Mouse (Mus musculus) lung, adult 2 months (tissue): ENCODE data around the gene Gm3164. TPM values are rescaled to one million over a fixed set of nuclear protein-coding genes. Genes with fewer than 3 reads are reported as not detected.
"Not testable (repeated sequence)": the region's sequence is repeated elsewhere in the genome, so short reads cannot be mapped to it uniquely, and the experiment has no call there.

ENCODE experiments used
- DNase-seq: peaks from one replicate; pipeline ENCODE4 v3.0.0; 2022
- H3K4me1 ChIP-seq: fragments of 200-500 bp; 2 replicates; pipeline ENCODE4 v1.6.1; 2011; ENCODE audit warnings: low read length; ENCODE audit not compliant: control insufficient read depth, insufficient read depth
- H3K4me3 ChIP-seq: fragments of 200-500 bp; replicated peaks from 2 replicates; pipeline ENCODE3; 2011; ENCODE audit warnings: low read depth, mild to moderate bottlenecking, control low read depth, low read length; ENCODE audit errors: extremely low read depth
- WGBS: fragments of 180-500 bp; shearing (Covaris S2); methylation state at CpG from one replicate; pipeline ENCODE4 v1.1.7; 2018; 5-methylcytosine and 5-hydroxymethylcytosine counted together
- polyA plus RNA-seq: library from polyadenylated mRNA; depleted of rRNA; stranded (reverse); fragments of >200 nt; gene quantifications from 2 replicates; pipeline ENCODE4 v1.2.3, GENCODE M21; 2012; rRNA removed

Gm3164 gene
- polyA plus RNA-seq: 0.17 TPM in 1 of 2 replicates, not detected in the other

DNA sequence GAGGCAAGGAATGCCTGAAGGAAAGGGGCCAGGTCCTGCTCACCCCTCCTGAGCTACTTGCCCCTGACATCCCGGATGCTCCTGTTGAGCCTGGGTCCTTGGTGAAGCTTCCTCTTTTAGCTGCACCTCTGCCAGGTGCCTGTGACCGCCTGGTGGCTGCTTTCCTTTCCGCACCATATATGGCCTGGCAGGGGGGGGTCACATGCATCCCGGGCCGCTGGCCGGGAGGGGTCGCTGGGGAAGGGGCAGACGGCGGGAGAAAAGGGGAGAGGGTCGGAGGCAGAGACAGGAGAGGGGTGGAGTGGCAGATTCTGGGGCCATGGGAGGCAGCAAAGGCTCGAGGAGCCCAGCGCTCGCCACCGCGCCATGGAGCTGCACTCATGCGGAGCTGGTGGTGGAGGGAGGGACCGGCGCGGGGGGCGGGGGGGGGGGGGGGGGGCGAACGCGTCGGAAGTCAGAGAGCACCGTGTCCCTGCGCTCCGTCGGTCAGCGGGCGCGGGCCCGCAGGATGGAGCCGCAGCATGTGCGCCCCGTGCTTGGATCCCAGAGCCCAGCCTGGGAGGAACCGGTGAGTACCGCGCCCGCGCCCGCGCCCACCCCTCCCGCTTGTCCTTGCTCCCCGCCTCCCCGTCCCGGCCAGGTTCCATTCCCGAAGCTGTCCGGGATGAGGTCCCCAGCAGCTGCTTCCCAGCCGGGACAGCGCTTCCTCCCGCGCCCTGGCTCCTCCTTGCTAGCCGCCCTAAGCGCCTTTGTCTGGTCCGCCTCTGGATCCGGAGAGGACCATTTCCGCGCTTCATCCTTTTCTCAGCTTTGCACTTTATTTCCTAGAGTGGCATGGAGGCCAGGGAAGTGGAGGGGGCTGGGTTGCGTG, at the start of gene Gm3164:
Gene Gm3164, plus strand, starts transcription at position 484 of the 871 bp plus-strand sequence.
- H3K4me1 ChIP-seq, H3K4me3 ChIP-seq, DNase-seq: not testable (repeated sequence)
- 2% methylated on average over 40 of the region's 59 CpGs for WGBS

DNA sequence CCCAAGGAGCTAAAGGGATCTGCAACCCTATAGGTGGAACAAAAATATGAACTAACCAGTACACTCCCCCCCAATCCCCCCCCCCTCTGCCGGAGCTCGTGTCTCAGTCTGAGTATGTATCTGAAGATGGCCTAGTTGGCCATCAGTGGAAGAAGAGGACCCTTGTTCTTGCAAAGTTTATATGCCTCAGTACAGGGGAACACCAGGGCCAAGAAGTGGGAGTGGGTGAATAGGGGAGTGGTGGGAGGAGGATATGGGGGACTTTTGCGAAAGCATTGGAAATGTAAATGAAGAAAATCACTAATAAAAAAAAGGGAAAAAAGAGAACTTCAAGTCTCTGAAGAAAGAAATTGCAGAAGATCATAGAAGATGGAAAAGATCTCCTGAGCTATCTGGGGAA, 46.3 kb upstream of the Gm3164 start:
- WGBS: 77% methylated on average over 3 of the region's 3 CpGs
- H3K4me3 ChIP-seq, DNase-seq, H3K4me1 ChIP-seq: not testable (repeated sequence)

DNA sequence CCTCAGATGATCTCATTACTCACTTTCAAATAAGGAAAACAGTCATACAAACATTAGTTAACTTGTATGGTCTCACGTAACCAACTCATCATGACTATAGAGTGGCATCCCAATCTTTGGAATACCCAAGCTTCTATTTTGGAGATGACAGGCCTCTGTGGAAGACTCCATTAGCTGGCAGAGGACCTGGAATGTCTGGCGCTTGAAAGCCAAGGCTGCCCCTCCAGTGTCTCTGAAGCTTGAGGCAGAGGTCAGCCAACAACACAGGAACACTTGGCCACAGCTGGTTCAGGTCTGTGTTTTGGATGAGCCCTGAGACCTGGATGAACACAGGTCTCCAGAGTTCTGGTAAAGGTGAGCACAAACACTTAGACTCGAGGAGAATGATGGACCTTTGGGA, 45.6 kb upstream of the Gm3164 start:
- DNase-seq, H3K4me1 ChIP-seq, H3K4me3 ChIP-seq: not testable (repeated sequence)
- WGBS: 72% methylated on average over 3 of the region's 3 CpGs

DNA sequence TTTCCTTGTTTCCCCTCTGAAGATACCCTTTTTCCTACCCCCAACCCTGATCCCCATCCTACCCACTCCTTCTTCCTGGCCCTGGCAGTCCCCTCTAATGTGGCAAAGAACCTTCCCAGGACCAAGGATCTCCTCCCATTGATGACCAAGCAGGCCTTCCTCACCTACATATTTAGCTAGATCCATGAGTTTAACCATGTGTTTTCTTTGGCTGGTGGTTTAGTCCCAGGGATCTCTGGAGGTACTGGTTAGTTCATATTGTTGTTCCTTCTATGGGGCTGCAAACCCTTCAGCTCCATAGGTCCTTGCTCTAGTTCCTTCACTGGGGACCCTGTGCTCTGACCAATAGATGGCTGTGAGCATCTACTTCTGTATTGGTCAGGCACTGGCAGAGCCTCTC, 37.4 kb upstream of the Gm3164 start:
- not testable (repeated sequence) for H3K4me1 ChIP-seq, DNase-seq, H3K4me3 ChIP-seq

DNA sequence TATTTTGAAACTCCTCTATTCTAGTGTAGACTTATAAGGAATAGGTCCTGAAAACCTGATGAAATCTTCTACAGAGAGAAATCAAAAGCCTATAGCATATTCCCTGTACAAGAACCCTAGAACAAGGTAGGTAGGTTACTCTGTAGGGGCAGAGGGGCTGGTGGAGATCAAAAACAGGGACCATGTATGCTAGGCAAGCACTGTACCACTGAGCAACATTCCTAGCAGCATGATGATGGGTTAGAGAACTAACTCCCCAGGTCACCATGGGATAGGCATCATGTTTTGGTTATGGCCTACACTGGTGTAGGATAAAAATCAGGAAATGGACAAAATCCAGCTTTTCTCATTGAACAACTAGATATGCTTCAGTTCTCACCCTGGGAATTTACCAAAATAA, 29.6 kb upstream of the Gm3164 start:
- DNase-seq, H3K4me3 ChIP-seq, H3K4me1 ChIP-seq: not testable (repeated sequence)

DNA sequence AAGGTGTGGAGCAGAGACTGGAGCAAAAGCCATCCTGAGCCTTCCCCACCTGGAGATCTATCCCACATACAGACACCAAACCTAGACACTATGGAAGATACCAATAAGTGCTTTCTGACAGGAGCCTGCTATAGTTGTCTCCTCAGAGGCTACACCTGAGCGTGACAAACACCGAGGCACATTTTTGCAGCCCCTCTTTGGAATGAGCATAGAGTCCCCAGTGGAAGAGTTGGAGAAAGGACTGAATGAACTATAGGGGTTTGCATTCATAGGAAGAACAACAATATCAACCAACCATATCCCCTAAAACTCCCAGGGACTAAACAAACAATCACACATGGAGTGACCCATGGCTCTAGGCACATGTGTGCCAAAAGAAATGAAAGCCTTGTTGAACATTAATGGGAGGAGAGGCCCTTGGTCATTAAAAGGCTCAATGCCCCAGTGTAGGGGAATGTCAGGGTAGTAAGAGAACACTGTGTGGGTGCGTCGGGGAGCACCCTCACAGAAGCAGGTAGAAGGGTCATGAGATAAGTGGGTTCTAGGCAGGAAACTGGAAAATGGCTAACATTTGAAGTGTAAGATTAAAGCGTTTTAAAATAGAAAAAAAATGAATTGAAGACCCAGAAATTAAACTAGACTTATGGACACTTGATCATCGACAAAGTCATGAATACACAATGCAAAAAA, 22.3 kb upstream of the Gm3164 start:
- DNase-seq, H3K4me1 ChIP-seq, H3K4me3 ChIP-seq: not testable (repeated sequence)
- WGBS: 91% methylated on average over 4 of the region's 6 CpGs

DNA sequence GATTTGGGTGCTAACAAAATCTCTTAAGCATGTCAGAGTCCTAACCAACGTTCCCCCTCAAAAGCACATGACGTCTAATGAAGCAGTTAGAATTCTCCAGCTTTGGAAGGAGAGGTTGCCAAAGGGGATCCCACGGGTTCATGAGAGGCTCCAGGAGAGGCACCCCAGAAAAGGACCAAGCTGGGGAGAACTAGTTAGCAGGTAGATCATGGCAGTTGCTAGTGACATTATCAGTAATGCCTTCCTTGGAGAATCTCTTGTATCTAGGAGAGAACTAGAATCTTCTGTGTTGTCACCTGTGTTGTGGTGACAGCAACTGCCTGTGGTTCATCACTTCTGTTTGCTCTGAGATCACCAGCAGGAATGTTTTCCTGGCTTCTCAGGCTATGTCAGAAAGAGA, 18.0 kb upstream of the Gm3164 start, which contains the start of gene Gm3159:
Gene Gm3159, plus strand, starts transcription at position 301 of the 400 bp plus-strand sequence.
- not testable (repeated sequence) for H3K4me1 ChIP-seq, H3K4me3 ChIP-seq, DNase-seq
- WGBS: 63% methylated on average over 2 of the region's 3 CpGs

DNA sequence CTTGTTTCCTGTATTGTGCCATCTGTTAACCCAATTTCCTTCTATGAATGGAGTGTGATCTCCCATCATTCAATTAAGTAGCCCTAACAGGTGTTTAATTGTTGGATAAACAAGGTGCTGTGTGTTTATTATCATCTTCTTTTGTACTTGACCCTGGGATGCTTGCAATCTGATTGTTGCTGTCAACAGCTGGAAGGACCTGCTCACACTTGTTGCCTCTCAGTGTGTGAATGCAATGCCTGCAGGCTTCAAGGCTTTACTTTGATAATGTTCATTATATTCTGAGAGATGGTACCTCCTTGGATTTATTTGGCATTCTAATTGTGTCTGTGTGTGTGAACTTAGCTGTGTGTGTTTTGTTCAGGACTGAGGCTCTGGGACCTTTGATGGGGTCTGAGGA, 16.6 kb upstream of the Gm3164 start:
- not testable (repeated sequence) for DNase-seq, H3K4me1 ChIP-seq, H3K4me3 ChIP-seq

DNA sequence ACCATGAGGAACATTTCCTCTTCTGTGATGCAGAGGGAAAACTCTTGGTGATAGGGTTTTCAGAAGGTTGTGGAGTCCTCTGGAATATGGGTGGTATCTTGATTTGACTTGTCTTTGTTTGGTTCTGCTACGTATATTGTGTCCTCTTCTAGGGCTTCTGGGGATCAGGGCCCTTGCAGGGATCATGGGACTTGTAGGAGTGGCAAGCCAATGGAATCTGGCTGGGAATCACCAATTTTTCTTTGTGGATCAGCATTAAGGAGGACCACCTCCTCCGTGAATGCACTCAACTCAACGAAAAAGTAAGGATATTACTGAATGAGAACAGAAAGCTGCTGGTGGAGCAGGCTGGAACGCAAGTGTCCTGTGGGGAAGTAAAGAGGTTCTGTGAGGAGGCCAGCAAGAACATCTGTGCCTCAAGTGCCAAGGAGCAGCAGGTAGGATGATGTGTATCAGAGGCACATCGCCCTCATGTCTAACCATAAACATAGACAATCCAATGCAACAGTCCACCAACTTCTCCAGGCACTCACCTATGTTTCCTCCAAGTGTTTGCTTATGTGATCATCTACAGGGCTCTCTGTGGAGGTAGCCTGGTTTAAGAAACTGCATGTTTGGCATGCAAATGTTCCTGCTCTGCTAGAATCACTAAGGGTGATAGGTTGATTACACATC, 15.0 kb upstream of the Gm3164 start:
- 84% methylated on average over 5 of the region's 5 CpGs for WGBS
- not testable (repeated sequence) for DNase-seq, H3K4me1 ChIP-seq, H3K4me3 ChIP-seq

DNA sequence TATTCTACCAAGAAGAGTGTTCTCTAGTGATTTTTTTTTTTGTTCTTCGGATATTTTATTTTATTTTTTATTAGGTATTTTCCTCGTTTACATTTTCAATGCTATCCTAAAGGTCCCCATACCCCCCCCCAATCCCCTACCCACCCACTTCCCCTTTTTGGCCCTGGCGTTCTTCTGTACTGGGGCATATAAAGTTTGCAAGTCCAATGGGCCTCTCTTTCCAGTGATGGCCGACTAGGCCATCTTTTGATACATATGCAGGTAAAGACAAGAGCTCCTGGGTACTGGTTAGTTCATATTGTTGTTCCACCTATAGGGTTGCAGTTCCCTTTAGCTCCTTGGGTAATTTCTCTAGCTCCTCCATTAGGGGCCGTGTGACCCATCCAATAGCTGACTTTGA, 14.0 kb upstream of the Gm3164 start:
- H3K4me1 ChIP-seq, DNase-seq, H3K4me3 ChIP-seq: not testable (repeated sequence)
- WGBS: 69% methylated on average over 5 of the region's 5 CpGs

DNA sequence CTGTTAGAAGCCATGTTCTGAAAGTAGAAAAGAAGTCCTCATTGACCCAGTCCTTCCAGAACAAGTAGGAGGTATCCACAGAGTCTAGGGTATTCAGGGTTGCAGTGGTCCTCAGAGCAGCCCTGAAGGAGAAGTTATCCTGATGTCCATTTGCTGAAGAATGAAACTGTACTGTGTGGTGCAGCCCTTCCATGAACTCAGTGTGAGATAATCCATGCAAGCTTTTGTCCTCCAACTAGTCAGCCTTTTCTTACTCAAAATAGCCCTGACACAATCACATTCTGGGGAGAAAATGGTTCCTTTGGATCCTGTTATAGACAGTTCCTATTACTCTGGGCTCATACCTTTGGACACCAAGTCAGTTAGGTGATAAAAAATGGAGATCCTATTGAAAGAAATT, 11.4 kb upstream of the Gm3164 start:
- not testable (repeated sequence) for H3K4me3 ChIP-seq, DNase-seq, H3K4me1 ChIP-seq

DNA sequence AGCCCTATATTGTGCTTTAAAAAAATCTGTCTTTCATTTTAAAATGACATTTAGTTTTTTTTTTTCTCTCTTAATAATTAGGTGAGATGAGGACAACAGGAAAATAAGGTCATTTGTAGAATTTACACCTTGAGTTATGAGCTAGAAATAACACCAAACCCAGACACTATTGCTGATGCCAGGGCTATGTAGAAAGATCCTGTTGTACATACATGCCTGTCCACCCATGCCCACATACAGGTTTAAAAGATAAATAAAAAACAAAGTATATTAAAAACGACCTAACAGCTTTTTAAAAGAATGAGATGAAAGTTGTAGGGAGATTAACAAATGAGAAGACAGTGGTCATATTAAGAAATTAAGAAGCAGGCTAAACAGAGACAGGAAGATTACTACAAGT, 5.3 kb upstream of the Gm3164 start:
- DNase-seq, H3K4me3 ChIP-seq, H3K4me1 ChIP-seq: not testable (repeated sequence)
- WGBS: 43% methylated on average over 1 of the region's 1 CpGs

DNA sequence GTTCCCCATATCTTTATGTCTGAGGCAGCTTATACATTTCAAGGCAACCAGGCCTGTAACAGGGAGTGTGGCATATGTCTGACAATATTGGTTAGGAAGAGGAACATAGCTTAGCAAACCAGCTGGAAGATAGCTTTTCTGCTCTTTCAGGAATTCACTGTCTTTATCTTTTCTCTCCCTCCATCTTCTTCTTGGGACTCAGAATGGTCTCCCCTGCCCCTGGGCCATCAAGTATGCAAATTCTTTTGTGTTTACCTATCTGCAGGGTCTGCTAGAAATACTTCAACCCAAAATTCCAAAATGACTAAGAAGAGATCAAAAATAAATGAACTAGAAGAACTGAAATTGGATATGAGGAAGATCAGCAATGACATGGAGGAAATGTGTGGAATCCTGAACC, 15.4 kb downstream of the Gm3164 start, which contains the start of gene Gm3173:
Gene Gm3173, plus strand, starts transcription at position 301 of the 400 bp plus-strand sequence.
- not testable (repeated sequence) for DNase-seq, H3K4me1 ChIP-seq, H3K4me3 ChIP-seq

DNA sequence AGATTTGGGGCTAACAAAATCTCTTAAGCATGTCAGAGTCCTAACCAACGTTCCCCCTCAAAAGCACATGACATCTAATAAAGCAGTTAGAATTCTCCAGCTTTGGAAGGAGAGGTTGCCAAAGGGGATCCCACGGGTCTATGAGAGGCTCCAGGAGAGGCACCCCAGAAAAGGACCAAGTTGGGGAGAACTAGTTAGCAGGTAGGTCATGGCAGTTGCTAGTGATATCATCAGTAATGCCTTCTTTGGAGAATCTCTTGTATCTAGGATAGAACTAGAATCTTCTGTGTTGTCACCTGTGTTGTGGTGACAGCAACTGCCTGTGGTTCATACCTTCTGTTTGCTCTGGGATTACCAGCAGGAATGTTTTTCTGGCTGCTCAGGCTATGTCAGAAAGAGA, 66.2 kb downstream of the Gm3164 start, which contains the start of gene Gm3182:
Gene Gm3182, plus strand, starts transcription at position 301 of the 400 bp plus-strand sequence.
- not testable (repeated sequence) for H3K4me1 ChIP-seq, DNase-seq, H3K4me3 ChIP-seq
- WGBS: 67% methylated on average over 1 of the region's 2 CpGs
